Mouse (Mus musculus) stomach, postnatal 0 days (tissue): ENCODE data around the gene E130308A19Rik.

ENCODE experiments used
- CTCF ChIP-seq: IDR thresholded peaks from 2 replicates; pipeline ENCODE4 v1.5.1; 2016; ENCODE audit warnings: antibody characterized with exemption, low read depth, mild to moderate bottlenecking, moderate library complexity
- EP300 ChIP-seq: optimal IDR thresholded peaks from 2 replicates; pipeline ENCODE3; 2016; ENCODE audit warnings: antibody characterized with exemption

GRCm38 (mm10) chr4:59795788-59796455 lies 169.9 kb downstream of the E130308A19Rik start:
- TF ChIP-seq CTCF (no peak), EP300 (no peak)
